Mouse (Mus musculus) neural tube, embryonic 13.5 days (tissue): Measurements from ENCODE around the gene H3f3a. TPM values are rescaled to one million over a fixed set of nuclear protein-coding genes. Genes with fewer than 3 reads are reported as not detected.
"Not testable (repeated sequence)": the region's sequence is repeated elsewhere in the genome, so short reads cannot be mapped to it uniquely, and the experiment has no call there.

Experiments
- ATAC-seq: fragments of 200-750 bp; cut with Nextera tagmentation; 2 replicates; pipeline ENCODE4 v1.8.0; 2017; ENCODE audit warnings: low read depth, mild to moderate bottlenecking, moderate TSS enrichment, moderate library complexity
- H3K27ac ChIP-seq: fragments of 300-500 bp; sonication (generic); replicated peaks from 2 replicates; pipeline ENCODE4 v1.5.1; 2015; ENCODE audit warnings: moderate library complexity, mild to moderate bottlenecking, inconsistent platforms
- H3K27me3 ChIP-seq: fragments of 300-500 bp; sonication (generic); 2 replicates; pipeline ENCODE4 v1.6.1; 2015; ENCODE audit warnings: mild to moderate bottlenecking, inconsistent platforms
- H3K36me3 ChIP-seq: fragments of 300-500 bp; sonication (generic); 2 replicates; pipeline ENCODE4 v1.6.1; 2015; ENCODE audit warnings: mild to moderate bottlenecking, inconsistent platforms
- H3K4me1 ChIP-seq: fragments of 300-500 bp; sonication (generic); replicated peaks from 2 replicates; pipeline ENCODE4 v1.6.1; 2015; ENCODE audit warnings: inconsistent platforms
- H3K4me2 ChIP-seq: fragments of 300-500 bp; sonication (generic); 2 replicates; pipeline ENCODE4 v1.6.1; 2015; ENCODE audit warnings: inconsistent platforms, mild to moderate bottlenecking, moderate library complexity
- H3K4me3 ChIP-seq: fragments of 300-500 bp; sonication (generic); 2 replicates; pipeline ENCODE4 v1.5.1; 2015; ENCODE audit warnings: mild to moderate bottlenecking, inconsistent platforms
- H3K9ac ChIP-seq: fragments of 300-500 bp; sonication (generic); 2 replicates; pipeline ENCODE4 v1.6.1; 2015; ENCODE audit warnings: moderate library complexity, mild to moderate bottlenecking, inconsistent platforms
- H3K9me3 ChIP-seq: fragments of 300-500 bp; sonication (generic); 2 replicates; pipeline ENCODE4 v1.6.1; 2016; ENCODE audit warnings: inconsistent platforms
- WGBS: fragments of 180-500 bp; shearing (Covaris S2); methylation state at CpG from one replicate; pipeline ENCODE4 v1.1.7; 2015; 5-methylcytosine and 5-hydroxymethylcytosine counted together
- polyA plus RNA-seq: library from polyadenylated mRNA; unstranded; fragments of >200 nt; fragmentation: Nextera tagmentation; extraction: Ambion mirVana; gene quantifications from 2 replicates; pipeline ENCODE4 v1.2.1, GENCODE M21; 2015

Gene H3f3a
- polyA plus RNA-seq, 1 experiment from 2014 or later = 3,867 TPM

- H3K4me1 ChIP-seq = no peaks in the 10 kb centered on the region
- no peaks in the 10 kb centered on the region for H3K9me3 ChIP-seq
- no peak overlapping the region for H3K27ac ChIP-seq
- H3K4me3 ChIP-seq = no peak overlapping the region
- H3K27me3 ChIP-seq = no peaks in the 10 kb centered on the region
- H3K4me2 ChIP-seq = no peak overlapping the region
- H3K9ac ChIP-seq = no peak overlapping the region
- WGBS = 88% methylated on average over 5 of the region's 5 CpGs
- H3K36me3 ChIP-seq = no peaks in the 10 kb centered on the region
- no peak for ATAC-seq
Measured at GRCm38 (mm10) chr1:180837186-180837585, 23.4 kb upstream of the H3f3a start.

GRCm38 (mm10) chr1:180836467-180836866 lies 22.7 kb upstream of the H3f3a start:
- WGBS = 88% methylated on average over 8 of the region's 8 CpGs
- H3K4me1 ChIP-seq, ATAC-seq, H3K9me3 ChIP-seq, H3K4me2 ChIP-seq, H3K4me3 ChIP-seq, H3K27ac ChIP-seq, H3K27me3 ChIP-seq, H3K9ac ChIP-seq, H3K36me3 ChIP-seq: not testable (repeated sequence)

GRCm38 (mm10) chr1:180835273-180836015 lies 21.7 kb upstream of the H3f3a start:
- H3K4me3 ChIP-seq = no peak overlapping the region
- no peak for ATAC-seq
- WGBS = 89% methylated on average over 10 of the region's 10 CpGs
- no peaks in the 10 kb centered on the region for H3K36me3 ChIP-seq
- no peaks in the 10 kb centered on the region for H3K9me3 ChIP-seq
- no peak overlapping the region for H3K9ac ChIP-seq
- peaks cover 2% of the 10 kb centered on the region; the same call in 1 of the 2 replicates for H3K4me1 ChIP-seq
- no peaks in the 10 kb centered on the region for H3K27me3 ChIP-seq
- no peak overlapping the region for H3K27ac ChIP-seq
- no peak overlapping the region for H3K4me2 ChIP-seq

- Histone ChIP-seq H3K9me3 (no peaks in the 10 kb centered on the region), H3K4me1 (peaks cover 6% of the 10 kb centered on the region; the same call in 1 of the 2 replicates), H3K36me3 (no peaks in the 10 kb centered on the region), H3K4me3 (no peak overlapping the region), H3K9ac (no peak overlapping the region), H3K27me3 (no peaks in the 10 kb centered on the region), H3K4me2 (no peak overlapping the region), H3K27ac (no peak overlapping the region)
- 47% methylated on average over 14 of the region's 14 CpGs for WGBS
- no peak for ATAC-seq
Measured at GRCm38 (mm10) chr1:180830588-180831346, 17.0 kb upstream of the H3f3a start.

DNA sequence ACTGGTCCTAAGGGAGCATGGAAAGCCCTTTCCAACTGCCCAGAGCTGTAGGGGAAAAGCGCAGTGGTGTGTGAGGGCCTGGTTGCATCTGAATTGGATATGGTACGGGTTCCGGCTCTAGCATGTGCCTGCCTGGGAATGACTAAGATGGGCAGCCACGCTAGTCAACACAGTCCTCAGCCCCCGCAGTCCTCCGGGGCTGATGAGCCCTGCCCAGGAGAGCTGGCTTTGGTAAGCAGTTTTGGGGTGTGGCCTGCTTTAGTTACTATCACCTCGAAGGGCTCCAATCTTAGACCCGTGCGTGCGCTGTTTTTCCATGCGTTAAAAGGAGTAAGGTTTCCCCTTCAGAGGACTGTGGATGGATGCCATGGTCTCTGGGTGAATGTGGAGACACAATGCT lies 16.4 kb upstream of the H3f3a start:
- no peaks in the 10 kb centered on the region for H3K27me3 ChIP-seq
- H3K4me1 ChIP-seq = peaks cover 6% of the 10 kb centered on the region; the same call in 1 of the 2 replicates
- ATAC-seq = no peak
- no peak overlapping the region for H3K27ac ChIP-seq
- H3K36me3 ChIP-seq = no peaks in the 10 kb centered on the region
- H3K4me3 ChIP-seq = no peak overlapping the region
- 84% methylated on average over 11 of the region's 11 CpGs for WGBS
- no peaks in the 10 kb centered on the region for H3K9me3 ChIP-seq
- H3K9ac ChIP-seq = no peak overlapping the region
- H3K4me2 ChIP-seq = no peak overlapping the region

- ATAC-seq = no peak
- H3K4me1 ChIP-seq = peaks cover 6% of the 10 kb centered on the region; the same call in 1 of the 2 replicates
- H3K27me3 ChIP-seq = no peaks in the 10 kb centered on the region
- H3K4me3 ChIP-seq = no peak overlapping the region
- H3K27ac ChIP-seq = no peak overlapping the region
- no peak overlapping the region for H3K9ac ChIP-seq
- no peak overlapping the region for H3K4me2 ChIP-seq
- H3K36me3 ChIP-seq = no peaks in the 10 kb centered on the region
- no peaks in the 10 kb centered on the region for H3K9me3 ChIP-seq
- 86% methylated on average over 11 of the region's 11 CpGs for WGBS
Measured at GRCm38 (mm10) chr1:180829775-180830174, 16.0 kb upstream of the H3f3a start.

DNA sequence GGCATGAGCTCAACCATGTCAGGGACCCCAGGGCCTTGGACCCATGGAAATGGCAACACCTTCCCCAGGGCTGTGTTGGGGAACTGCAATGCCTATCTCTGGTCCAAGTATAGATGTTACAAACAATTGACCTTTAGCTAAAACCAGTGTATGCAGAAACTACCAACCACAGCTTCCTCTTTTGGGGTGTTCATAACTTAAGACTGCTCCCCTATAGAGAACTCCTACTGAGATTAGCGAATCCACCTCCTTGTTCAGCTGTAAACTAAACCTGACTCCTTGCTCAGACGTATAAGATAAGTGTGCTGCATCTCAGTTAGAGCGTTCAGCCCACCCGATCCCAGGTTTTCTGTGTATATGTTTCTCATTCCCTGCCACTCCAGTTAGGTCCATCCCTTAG lies 12.9 kb upstream of the H3f3a start:
- ATAC-seq = no peak
- no peak overlapping the region for H3K4me3 ChIP-seq
- H3K36me3 ChIP-seq = no peaks in the 10 kb centered on the region
- no peak overlapping the region for H3K4me2 ChIP-seq
- no peak overlapping the region for H3K27ac ChIP-seq
- no peaks in the 10 kb centered on the region for H3K9me3 ChIP-seq
- no peaks in the 10 kb centered on the region for H3K27me3 ChIP-seq
- H3K9ac ChIP-seq = no peak overlapping the region
- peaks cover 6% of the 10 kb centered on the region; the same call in 1 of the 2 replicates for H3K4me1 ChIP-seq
- WGBS = 95% methylated on average over 4 of the region's 4 CpGs

GRCm38 (mm10) chr1:180824721-180825120 lies 11.0 kb upstream of the H3f3a start:
- Histone ChIP-seq H3K4me3 (no peak overlapping the region), H3K4me2 (no peak overlapping the region), H3K9ac (no peak overlapping the region), H3K27ac (no peak overlapping the region), H3K36me3 (no peaks in the 10 kb centered on the region), H3K4me1 (no peaks in the 10 kb centered on the region), H3K27me3 (no peaks in the 10 kb centered on the region), H3K9me3 (no peaks in the 10 kb centered on the region)
- no peak for ATAC-seq
- 97% methylated on average over 3 of the region's 3 CpGs for WGBS

DNA sequence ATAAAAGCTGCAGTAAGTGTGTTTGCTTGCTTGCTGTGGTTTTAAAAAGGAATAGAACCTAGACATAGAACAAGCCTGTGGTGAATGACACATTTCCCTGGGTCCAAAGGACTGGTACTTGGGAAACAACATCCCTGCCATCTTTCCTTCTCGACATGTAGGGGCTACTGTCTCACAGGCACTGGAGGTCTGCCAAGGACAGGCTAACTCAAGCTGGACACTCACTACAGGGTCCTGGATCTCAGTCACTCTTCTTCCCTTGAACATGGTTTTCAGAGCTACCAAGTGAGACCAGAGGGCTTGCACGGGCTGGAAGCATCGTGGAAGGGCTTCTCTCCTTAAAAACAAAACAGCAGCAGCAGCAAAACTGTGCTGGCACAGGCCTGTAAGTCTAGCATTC lies 10.0 kb upstream of the H3f3a start:
- Histone ChIP-seq H3K36me3 (no peaks in the 10 kb centered on the region), H3K4me2 (no peak overlapping the region), H3K4me3 (no peak overlapping the region), H3K4me1 (no peaks in the 10 kb centered on the region), H3K27me3 (no peaks in the 10 kb centered on the region), H3K27ac (no peak overlapping the region), H3K9ac (no peak overlapping the region), H3K9me3 (no peaks in the 10 kb centered on the region)
- WGBS = 76% methylated on average over 3 of the region's 3 CpGs
- ATAC-seq = no peak

DNA sequence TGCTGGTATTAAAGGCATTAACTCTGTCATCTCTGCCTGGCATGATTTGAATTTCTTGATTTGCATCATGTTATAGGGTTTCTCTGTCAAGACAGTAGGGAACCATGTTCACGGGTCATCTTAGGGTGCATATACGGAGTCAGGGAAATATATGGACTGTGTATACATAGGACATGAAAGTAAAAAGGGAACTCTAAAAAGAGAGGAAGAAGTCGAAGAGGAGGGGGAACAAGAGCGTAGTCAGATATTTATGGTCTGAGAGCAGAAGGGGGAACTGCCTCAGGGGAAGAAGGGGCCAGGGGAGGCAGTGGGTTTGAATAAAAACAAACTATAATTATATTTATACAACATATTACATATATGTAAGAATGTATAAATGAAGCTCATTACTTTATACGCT lies 8.5 kb upstream of the H3f3a start:
- no peaks in the 10 kb centered on the region for H3K27me3 ChIP-seq
- no peaks in the 10 kb centered on the region for H3K36me3 ChIP-seq
- H3K4me1 ChIP-seq = no peaks in the 10 kb centered on the region
- no peak overlapping the region for H3K4me3 ChIP-seq
- no peak for ATAC-seq
- H3K9ac ChIP-seq = no peak overlapping the region
- no peak overlapping the region for H3K27ac ChIP-seq
- H3K4me2 ChIP-seq = no peak overlapping the region
- H3K9me3 ChIP-seq = no peaks in the 10 kb centered on the region
- WGBS = 86% methylated on average over 5 of the region's 5 CpGs

DNA sequence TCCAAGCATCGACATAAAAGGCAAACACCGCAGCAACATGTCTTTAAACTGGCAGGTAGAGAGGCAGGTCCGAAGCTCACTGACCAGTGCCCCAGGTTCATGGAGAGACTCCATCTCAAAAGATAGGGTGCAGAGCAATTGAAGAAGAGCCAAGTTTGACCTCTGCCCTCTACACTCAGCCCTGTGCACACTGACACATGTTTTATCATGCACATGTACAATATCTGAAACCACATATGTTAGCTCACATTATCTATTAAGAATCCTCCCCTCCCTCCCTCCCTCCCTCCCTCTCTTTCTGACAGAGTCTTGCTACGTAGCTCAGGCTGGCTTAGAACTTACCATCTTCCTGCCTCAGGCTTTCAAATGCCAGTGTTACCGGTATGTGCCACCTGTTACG lies 7.4 kb upstream of the H3f3a start:
- H3K27ac ChIP-seq = no peak overlapping the region
- H3K9me3 ChIP-seq = no peaks in the 10 kb centered on the region
- H3K27me3 ChIP-seq = no peaks in the 10 kb centered on the region
- peaks cover 1% of the 10 kb centered on the region; the same call in 1 of the 2 replicates for H3K4me1 ChIP-seq
- H3K4me2 ChIP-seq = no peak overlapping the region
- no peak overlapping the region for H3K4me3 ChIP-seq
- H3K36me3 ChIP-seq = no peaks in the 10 kb centered on the region
- whole genome bisulfite sequencing = 92% methylated on average over 6 of the region's 6 CpGs
- H3K9ac ChIP-seq = no peak overlapping the region
- no peak for ATAC-seq

DNA sequence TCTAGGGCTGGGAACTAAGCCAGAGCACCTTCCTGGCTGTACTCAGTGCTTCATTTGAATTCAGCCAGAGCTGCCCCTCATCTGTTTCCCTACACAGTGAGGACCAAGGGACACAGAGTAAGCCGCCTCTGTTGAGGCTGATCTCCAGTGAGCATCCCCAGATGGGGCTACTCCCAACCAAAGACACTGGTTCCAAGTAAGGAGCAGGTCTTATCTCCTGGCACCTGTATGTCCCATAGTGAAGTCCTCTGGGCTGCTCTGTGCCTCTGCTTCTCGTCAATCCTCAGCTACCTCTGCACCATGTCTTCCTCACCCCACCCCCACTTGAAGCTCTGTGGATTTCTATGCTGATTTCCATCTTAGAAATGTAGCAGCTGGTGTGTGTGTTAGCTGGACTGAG lies 4.3 kb upstream of the H3f3a start:
- Histone ChIP-seq H3K4me2 (no peak overlapping the region), H3K27me3 (no peaks in the 10 kb centered on the region), H3K9ac (no peak overlapping the region), H3K4me3 (no peak overlapping the region), H3K4me1 (peaks cover 20% of the 10 kb centered on the region), H3K9me3 (no peaks in the 10 kb centered on the region), H3K27ac (no peak overlapping the region), H3K36me3 (no peaks in the 10 kb centered on the region)
- WGBS = 83% methylated on average over 2 of the region's 2 CpGs
- ATAC-seq = no peak
